Mouse (Mus musculus) megakaryocyte-erythroid progenitor cell, adult 5-6 weeks (primary cell): ENCODE measurements around the gene Exoc5. TPM values are rescaled to one million over a fixed set of nuclear protein-coding genes. Genes with fewer than 3 reads are reported as not detected.
"Not testable (repeated sequence)": the region's sequence is repeated elsewhere in the genome, so short reads cannot be mapped to it uniquely, and the experiment has no call there.

Experiments
- ATAC-seq: replicated peaks from 2 replicates; pipeline ENCODE4 v1.8.0; 2016; ENCODE audit warnings: mild to moderate bottlenecking, inconsistent platforms; ENCODE audit not compliant: severe bottlenecking, poor library complexity, low FRiP score, low TSS enrichment
- total RNA-seq, 2 experiments: library from RNA; stranded (forward) in 1 of 2; stranded (reverse) in 1 of 2; fragments of 200-1000, 215-1000 nt in 1 of 2; fragments of >200 nt in 1 of 2; fragmentation: Nextera tagmentation in 1 of 2; gene quantifications; 2 replicates each; pipeline ENCODE4 v1.2.3; 2014 to 2017

Exoc5 gene
- total RNA-seq (2014; fragmentation: Nextera tagmentation) (40.0 and 50.6 TPM in 2 replicates), total RNA-seq (2017) (126 and 156 TPM in 2 replicates)

DNA sequence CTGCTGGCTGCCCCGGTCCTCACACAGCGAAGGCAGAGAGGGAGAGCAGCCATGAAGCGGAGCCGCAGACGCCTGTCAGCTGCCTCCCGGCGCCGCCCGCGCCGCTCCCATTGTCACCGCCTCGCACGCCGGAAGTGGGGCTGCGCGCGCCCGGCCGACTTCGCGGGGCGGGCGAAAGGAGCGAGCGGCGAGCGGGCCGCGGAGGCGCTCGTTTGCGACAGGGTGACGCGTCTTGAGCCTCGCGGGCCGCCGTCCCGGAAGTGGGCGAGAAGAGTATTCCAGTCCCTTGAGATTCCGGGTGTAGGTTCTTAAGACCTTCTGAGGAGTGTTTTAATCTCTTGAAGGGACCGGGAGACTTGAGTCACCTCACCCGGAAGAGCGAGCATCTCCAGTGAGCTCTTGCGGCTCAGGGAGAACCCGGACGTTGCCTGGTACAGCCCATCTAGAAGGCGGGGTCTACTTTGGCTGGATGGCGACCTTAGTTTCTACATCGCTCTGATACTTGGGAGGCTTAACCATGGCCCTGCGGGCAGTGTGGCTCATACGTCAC lies at the start of gene Exoc5:
Gene Exoc5, minus strand, starts transcription at position 380 of the 550 bp plus-strand sequence.
- peak; percentile 87 for ATAC-seq

DNA sequence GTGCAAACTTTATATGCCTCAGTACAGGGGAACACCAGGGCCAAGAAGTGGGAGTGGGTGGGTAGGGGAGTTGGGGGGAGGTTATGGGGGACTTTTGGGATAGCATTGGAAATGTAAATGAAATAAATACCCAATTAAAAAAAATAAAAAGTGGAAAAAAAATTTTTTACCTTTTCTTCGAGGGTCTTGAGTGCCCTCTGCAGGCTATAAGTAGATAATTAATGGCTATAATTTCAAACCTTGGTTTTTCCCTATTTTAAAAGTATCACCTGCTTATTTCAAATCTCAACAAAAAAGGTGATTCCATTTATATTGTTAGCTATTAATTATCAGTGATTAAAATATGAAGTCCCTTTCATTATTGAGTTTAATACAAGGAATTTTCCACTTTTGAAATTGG lies 25.3 kb upstream of the Exoc5 start:
- ATAC-seq: not testable (repeated sequence)

DNA sequence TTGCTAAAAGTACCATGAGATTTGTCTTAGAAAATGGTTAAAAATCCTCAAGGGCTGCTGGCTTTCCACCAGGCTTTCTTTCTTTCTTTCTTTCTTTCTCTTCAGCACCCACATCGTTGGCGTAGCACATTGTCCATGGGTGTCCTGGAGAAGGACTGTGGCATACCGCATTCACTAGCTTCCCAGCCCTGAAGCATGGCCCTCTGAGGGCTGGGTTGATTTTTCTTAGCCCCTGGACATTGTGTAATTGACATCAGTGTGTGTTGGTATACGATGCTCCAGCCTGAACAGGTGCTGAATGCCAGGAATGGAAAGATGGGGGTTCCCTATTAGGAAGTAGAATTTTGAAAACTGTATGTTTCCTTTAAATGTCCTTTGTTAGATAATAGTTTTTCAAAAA lies 24.8 kb upstream of the Exoc5 start:
- ATAC-seq: no peak

DNA sequence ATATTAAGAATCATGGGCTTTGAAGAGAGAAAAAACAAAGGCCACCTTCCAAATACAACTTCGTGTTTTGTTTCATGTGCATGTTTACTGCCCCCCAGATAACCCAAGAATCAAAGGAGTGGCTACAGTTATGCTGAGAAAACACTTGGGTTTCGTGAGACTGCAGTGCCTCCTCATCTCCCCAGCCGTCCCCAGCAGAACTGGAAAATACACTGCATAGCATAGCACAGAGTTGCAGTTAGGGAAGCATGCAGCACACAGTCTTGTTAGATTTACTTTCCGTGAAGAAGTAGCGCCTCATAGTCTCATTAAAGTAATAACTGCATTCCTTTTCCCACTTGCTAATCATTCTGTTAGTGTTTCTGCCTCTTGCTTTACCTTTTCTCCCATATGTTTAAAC lies 23.6 kb upstream of the Exoc5 start:
- ATAC-seq: no peak

DNA sequence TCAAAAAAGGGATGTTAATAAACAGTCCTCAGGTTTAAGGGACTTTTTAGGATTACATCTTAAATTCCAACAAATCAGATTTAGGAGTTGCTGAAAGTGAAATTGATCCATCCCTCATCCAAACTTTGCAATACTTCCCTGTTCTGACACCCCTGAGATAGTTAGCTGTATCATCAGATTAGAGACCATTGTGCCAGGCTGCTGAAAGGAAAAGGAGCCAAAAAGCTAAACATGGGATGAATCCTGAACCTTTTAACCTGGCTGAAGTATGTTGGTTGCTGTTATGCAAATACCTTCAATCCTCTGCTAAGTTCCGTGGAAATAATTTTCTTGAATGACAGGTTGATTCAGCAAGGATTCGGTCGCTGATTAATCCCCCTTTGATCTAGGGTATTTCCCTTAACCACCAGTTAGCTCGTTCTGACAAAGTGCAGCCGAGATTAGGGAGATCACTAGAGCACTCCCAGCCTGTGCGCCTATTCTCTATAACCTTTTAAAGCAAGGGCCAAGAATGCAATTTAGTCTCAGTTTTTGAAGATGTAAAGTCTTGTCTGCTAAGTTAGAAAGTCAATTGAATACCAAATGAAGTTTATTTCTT lies 23.1 kb upstream of the Exoc5 start:
- ATAC-seq: no peak

DNA sequence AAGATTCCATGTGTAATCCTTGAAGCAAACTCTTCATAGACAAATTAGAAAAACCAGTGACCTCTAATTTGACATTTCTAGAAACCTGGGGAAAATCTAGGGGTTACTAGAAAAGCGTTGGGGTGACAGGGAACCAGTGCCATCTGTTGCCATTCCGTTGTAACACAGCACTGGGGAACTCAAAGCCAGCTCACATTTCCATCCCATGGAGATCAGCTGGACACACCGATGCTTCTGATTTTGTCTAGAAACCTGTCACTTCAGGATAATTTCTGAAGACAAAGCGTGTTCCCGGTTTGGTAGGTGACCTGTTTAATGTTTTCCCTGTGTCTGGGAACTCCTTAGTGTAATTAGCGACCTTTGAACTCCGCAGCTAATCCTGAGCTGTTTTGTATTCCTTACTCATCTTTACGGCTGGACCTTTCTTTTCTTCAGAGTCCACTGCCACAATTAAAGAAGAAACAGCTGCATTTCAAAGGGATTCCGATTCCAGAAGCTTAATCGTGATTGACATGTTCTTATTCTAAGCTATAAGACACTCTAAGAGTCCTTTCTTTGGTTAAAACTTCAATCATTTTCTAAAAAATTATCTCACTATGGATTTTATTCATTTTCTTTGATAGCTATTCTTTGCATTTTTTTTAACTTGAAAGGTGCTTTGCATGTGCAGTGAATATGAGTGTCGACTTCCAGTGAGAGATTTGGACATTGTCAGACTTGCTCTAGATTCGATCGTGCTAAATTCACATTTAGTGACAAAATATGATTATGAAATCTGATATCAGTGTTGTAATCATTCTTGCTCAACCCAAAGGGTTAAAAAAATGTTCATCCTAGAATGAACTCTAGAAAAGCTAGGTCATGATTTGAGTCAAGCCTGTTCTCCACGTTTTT lies 21.9 kb upstream of the Exoc5 start:
- no peak for ATAC-seq

DNA sequence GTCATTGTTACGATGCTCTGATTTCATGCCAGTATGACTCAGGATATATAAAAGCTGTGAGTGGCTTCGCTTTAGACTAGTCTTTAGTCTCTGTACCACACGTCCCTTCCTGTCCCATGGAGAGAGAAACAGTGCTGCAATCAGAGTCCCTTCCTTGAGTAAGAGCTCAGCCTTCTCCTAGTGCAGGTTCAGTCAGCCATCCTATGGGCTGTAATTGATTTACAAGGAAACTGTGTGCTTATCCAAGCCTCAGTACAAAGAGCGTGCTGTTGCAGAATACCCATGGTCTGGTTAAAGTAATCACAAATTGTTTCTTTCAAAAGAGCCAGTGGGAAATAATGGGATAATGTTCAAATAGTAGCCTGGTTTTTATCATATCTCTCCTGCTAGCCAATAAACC lies 20.1 kb upstream of the Exoc5 start:
- ATAC-seq: no peak

DNA sequence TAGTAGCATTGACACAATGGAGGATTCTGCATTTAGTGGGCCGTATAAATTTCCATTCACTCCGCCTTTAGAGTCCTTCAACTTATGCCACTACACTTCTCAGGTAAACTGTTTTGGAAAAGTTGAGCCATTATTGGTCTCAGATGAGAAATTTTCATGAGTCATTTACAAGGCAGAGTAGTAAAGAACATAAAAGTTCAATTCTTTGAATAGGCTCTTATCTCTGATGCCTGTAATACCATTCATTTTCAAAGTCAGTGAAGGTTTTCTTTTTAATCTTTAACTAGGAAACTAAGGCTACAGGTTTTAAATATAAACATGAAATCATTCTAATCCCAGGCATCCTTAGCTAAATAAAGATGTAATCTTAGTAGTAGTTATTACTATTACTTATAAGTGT lies 12.4 kb upstream of the Exoc5 start:
- no peak for ATAC-seq

DNA sequence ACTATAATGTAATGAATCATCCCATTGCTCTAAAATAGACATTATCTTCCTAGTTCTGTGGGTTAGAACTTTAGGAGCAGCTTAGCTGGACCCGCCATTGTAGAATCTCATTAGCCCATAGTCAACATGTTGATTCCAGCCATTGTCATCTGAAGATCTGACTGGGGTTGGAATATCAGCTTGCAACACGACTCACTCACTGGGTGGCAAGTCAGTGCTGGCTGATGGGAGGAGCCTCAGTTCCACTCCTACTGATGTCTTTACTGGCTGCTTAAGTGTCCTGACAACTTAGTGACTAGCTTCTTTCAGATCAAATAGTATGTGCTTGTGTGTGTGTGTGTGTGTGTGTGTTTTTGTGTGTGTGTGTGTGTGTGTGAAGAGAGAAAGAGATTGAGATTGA lies 7.9 kb upstream of the Exoc5 start:
- no peak for ATAC-seq

DNA sequence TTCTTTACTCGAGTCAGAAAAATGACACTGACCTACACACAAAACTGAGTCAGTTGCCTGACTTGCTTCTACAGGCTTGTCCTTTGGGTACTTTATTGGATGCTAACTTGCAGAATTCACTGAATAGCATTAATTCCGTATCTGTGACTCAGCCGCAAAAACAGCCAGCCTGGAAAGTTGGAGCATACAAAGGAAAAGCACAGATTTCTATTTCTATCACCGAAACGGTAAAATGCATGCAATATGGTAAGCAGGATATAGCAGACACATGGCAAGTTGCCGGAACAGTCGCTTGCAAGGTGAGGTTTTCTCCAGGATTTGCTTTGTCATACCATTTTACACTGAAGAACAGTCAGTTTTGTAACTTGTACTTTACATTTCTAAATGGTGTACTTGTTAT lies 7.4 kb upstream of the Exoc5 start:
- ATAC-seq: no peak

DNA sequence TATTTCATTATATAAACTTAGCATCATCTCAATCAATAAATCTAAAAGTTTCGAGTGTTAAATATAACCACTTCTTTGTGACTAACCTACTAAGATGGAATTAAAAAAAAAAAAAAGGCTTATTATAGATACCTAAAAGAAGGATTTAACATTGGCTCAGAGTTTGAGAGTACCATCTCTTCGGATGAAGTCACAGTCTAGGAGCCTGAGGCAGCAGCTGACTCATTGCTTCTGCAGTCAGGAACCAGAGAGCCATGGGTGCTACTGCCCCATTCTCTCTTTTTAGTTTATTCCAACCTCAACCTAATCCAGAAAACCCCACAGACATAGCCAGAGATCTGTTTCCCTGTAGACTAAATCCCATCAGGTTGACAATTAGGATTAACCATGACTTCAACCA lies 6.4 kb upstream of the Exoc5 start:
- ATAC-seq: no peak

DNA sequence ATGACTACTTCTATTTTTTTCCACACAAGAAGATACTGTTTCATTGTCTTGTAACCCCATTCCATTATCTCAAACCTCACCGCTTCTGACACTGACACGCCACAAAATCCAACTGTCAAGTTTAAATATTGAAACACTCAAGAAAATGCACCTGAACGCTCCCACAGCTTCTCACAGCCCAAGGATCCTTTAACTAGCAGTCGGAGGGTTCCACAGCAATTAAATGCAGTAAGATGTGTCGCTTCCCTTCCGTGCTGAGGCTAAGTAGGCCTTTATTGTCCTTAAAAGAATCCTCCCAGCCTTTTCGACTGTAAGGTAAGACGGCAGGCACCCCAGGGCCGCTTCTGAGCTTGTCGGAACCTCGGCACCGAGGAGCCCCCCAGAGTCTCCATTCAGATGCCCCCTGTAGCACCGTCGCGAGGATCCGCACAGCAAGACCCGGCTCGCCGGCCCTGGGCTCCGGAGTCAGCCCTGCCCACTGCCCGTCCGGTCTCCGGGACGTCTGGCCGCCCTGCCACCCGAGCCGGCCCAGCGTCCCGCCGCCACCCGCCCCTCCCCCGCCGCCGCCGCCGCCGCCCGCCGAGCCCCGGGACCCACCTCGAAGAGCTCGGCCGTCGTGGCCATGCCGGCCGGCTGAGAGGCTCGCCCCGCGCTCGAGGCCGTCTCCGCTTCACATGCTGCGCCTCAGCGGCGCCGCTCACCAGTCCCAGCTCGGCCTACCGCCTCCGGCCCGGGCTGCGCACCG lies 752 bp downstream of the Exoc5 start, which contains the start of gene Ap5m1:
Gene Ap5m1, plus strand, starts transcription at position 569 of the 745 bp plus-strand sequence.
- ATAC-seq: peak; percentile 20

DNA sequence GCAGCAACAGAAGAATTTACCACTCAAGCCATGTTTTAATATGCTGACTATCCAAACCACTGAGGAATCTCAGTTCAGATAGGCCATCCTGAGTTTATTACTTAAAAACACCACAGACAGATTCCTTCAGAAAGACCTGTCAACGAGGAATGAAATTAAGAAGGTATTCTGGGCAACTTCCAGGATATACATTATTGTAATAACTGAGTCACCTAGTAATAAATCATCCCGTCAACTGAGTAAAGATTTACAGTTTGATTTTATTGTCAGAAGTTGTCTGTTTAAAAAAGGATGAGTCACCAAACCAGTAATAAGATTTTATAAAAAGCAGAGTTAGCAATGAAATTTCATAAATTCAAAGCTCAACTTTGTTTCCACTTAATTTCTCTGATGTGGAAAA lies 2.6 kb downstream of the Exoc5 start:
- ATAC-seq: no peak

DNA sequence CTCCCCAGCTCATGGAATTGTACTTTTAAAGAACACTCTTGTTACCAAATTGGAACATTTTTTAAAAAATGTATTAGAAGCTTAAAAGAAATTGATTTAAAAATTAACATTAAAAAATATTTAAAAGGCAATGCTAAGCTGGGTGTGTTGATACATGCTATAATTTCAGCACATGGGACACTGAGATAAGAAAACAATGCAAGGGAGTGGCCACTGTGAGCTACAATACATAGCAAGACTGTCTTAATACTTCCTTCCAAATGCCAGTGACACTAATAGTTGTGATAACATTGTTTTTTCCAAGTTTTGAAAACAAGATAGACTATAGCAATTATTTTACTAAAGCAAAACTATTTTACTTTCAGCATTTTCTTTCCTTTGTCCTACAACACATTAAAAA lies 17.0 kb downstream of the Exoc5 start:
- peak; percentile 98 for ATAC-seq

DNA sequence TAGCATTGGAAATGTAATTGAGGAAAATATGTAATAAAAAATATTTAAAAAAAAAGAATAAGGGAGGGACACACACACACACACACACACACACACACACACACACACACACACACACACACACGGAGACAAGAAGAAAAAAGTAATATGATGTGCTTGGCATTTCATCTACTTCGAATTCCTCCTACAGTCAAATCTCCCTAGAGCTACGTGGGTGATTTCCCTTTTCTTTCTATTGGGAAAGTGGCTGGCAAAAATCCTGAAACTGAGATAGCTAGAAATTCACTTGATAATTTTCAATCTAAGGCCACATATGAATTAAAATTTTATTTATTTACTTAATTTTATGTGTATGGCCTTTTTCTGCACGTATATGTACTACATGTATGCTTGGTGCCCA lies 20.8 kb downstream of the Exoc5 start:
- ATAC-seq: no peak

DNA sequence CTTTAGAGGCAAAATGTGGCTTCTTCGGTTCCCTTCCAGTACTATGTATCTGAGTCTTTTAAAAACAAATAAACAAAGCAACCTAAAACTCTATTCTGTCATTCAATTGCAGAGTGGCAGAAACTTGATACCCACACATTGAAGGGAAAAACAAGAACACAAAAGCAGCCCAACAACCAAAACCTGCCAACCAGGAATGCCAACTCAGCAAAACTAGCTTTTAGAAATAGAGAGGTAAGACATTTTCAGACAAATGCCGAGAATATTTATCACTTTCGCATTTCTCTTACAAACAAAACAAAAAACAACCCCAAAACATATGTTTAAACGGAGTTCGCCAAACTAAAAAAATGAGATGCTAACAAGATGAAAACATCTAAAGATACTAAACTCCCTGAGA lies 37.5 kb downstream of the Exoc5 start:
- ATAC-seq: no peak

DNA sequence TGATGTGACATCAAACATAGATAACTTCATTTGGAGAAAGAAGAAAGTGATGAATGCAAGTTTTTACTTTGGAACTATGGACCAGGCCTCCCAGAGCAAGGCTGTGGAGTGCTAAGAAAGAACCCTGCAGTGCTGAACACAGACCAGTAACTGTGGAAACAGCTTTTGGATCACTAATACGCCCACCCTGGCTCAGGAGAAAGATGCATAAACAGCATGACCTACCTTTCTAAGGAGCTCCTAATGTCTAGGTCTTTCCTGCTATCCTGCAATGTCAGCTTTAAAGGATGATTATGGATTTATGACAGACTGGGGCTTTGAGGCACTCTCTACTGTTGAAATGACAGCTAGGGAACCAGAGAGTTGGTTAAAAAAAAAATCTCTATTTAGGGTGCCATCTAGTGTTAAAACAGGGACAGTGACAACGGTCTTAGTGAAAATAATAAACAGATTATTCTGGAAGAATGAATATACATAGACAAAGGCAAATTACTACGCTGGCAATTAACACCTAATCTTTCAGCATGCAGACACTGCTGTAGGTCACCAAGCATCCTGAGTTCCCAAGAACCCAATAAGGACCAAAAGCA lies 38.6 kb downstream of the Exoc5 start:
- peak; percentile 75 for ATAC-seq

DNA sequence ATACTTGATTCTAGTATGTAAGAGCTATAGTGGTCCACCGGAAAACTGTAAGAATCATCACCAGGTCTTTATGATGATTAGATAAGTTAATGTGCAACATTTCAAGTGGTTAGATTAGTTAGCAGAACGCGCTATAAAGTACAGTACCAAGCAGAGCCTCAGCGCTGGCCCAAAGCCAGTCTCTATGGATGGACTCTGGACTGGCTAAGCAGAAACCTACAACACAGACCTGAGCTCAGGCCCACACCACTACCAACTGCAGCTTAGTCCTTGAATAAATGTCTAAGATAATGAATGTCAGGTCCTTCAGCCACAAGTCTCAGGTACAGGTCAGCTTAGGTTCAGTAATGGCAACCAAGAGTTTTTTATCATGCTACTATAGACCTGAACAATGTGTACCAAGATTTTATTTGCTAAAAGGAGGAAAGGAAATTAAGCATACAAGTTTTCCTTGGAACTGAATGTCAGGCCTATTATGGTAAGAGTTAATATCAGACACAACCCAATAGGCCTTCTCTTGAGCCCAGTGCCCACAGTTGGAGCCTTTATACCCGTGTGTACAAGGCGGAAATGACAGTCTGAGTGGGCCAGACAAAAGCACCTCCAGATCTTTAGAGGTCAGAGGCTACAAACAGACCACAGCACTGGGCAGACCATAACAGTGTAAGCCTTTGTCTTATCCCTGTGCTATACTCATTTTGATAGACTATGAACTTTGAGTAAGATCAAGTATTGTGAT lies 39.2 kb downstream of the Exoc5 start:
- ATAC-seq: no peak

DNA sequence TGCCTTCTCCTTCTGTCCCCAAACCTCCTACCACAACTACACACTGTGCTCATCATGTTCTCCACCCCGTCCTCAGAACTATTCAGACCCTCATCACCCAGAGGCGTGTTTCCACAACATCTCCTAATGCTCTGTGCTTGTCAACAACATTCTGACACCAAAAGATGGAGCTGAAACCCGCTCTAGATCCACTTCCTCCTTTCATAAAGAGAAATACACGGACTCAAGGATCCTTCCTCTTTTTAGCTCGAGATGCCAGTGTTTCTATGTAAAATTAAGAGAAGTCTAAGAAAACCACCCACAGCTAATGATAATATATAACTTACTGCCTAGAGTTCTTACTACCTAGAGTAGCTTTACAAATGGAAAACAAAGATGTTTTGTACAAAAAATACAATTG lies 46.7 kb downstream of the Exoc5 start:
- ATAC-seq: no peak
